8 mouse cellular contexts compared by ENCODE assay signal in genomic region chr8:83622389-83622989, GRCm38 (mm10). TPM values are rescaled to one million over a fixed set of nuclear protein-coding genes. Genes with fewer than 3 reads are reported as not detected.
DNase-seq lines count a peak whose midpoint lies in the region; ATAC-seq and TF ChIP-seq lines count a peak whose summit lies in the region.

No protein-coding gene starts in this region.

- H3K36me3 ChIP-seq in forebrain, embryonic 13.5 days (ENCODE audit: poor library complexity, severe bottlenecking): no peaks in the 10 kb centered on the region
- no peaks in the 10 kb centered on the region for H3K36me3 ChIP-seq in liver, postnatal 0 days (replicated peaks; ENCODE audit: insufficient read depth, low read length)
- H3K36me3 ChIP-seq in neural tube, embryonic 14.5 days (ENCODE audit: control insufficient read depth, insufficient read depth, low read length): no peaks in the 10 kb centered on the region
- H3K36me3 ChIP-seq in testis, adult 2 months (ENCODE audit: control insufficient read depth, insufficient read depth, low read length): no peaks in the 10 kb centered on the region

- TF ChIP-seq CTCF in liver, postnatal 0 days (IDR thresholded peaks at IDR 0.05; ENCODE audit: low read depth): peak; percentile 97
- peak; percentile 90 for TF ChIP-seq CTCF in testis, adult 2 months (IDR thresholded peaks at IDR 0.05; ENCODE audit: control insufficient read depth, insufficient read depth, insufficient replicate concordance, low read depth, low read length)

- no peak for TF ChIP-seq POLR2A in testis, adult 2 months (IDR thresholded peaks at IDR 0.05; ENCODE audit: control insufficient read depth, low read depth, low read length)

- H3K9ac ChIP-seq in forebrain, embryonic 13.5 days: peak overlapping the region; percentile 63
- peak overlapping the region; percentile 31 for H3K9ac ChIP-seq in liver, postnatal 0 days (replicated peaks)
- no peak overlapping the region; the same call in 1 of the 2 replicates for H3K9ac ChIP-seq in neural tube, embryonic 14.5 days (replicated peaks; ENCODE audit: low read depth, low read length)

- no peak overlapping the region for H3K27ac ChIP-seq in forebrain, embryonic 13.5 days
- no peak overlapping the region for H3K27ac ChIP-seq in liver, postnatal 0 days (ENCODE audit: low read depth)
- H3K27ac ChIP-seq in neural tube, embryonic 14.5 days (ENCODE audit: low read depth, low read length): peak overlapping the region; percentile 30; the same call in 1 of the 2 replicates
- H3K27ac ChIP-seq in testis, adult 2 months (ENCODE audit: control insufficient read depth, insufficient read depth, low read depth, low read length): no peak overlapping the region

- peak overlapping the region; percentile 71 for H3K4me2 ChIP-seq in forebrain, embryonic 13.5 days
- peak overlapping the region; percentile 68 for H3K4me2 ChIP-seq in liver, postnatal 0 days (ENCODE audit: low read depth, low read length)
- peak overlapping the region; percentile 59 for H3K4me2 ChIP-seq in neural tube, embryonic 14.5 days (ENCODE audit: low read depth, low read length)

- intact Hi-C loops in heart, postnatal 10 days (cut with DNase I): loop anchor here (5.0 kb wide), 1 partner anchor 55 kb away; the partner anchor contains the start of gene Ndufb7

- 10% methylated on average over 23 of the region's 23 CpGs for WGBS in forebrain, embryonic 13.5 days
- 7% methylated on average over 23 of the region's 23 CpGs for WGBS in large intestine, adult 2 months
- WGBS in liver, postnatal 0 days (ENCODE audit: insufficient replicate concordance): 5% methylated on average over 23 of the region's 23 CpGs
- WGBS in neural tube, embryonic 14.5 days: 11% methylated on average over 23 of the region's 23 CpGs

- no peaks in the 10 kb centered on the region for H3K27me3 ChIP-seq in forebrain, embryonic 13.5 days
- H3K27me3 ChIP-seq in liver, postnatal 0 days (ENCODE audit: insufficient read depth, low read length): no peaks in the 10 kb centered on the region
- H3K27me3 ChIP-seq in neural tube, embryonic 14.5 days (ENCODE audit: control insufficient read depth, insufficient read depth, low read length): no peaks in the 10 kb centered on the region
- no peaks in the 10 kb centered on the region for H3K27me3 ChIP-seq in testis, adult 2 months (ENCODE audit: control insufficient read depth, insufficient read depth, low read length)

- DNase-seq in ES-CJ7 (ENCODE audit: low read depth, low spot score): peak; percentile 88
- peak; percentile 85 to 92 for DNase-seq in heart, postnatal 10 days
- peak; percentile 69 for DNase-seq in large intestine, adult 2 months (ENCODE audit: low read depth, low spot score)
- peak; percentile 93 for DNase-seq in liver, postnatal 0 days

- peak overlapping the region; percentile 34 for H3K4me3 ChIP-seq in forebrain, embryonic 13.5 days
- H3K4me3 ChIP-seq in liver, postnatal 0 days (ENCODE audit: low read depth, low read length): peak overlapping the region; percentile 38
- peak overlapping the region; percentile 27 for H3K4me3 ChIP-seq in neural tube, embryonic 14.5 days (ENCODE audit: low read depth, low read length)
- H3K4me3 ChIP-seq in testis, adult 2 months (ENCODE audit: control insufficient read depth, low read depth, low read length): peak overlapping the region; percentile 73

- 0 out of 2 replicates have a peak, but pooled peaks have one; percentile 17 for TF ChIP-seq EP300 in liver, postnatal 0 days (IDR thresholded peaks at IDR 0.05; ENCODE audit: low read depth)

- no peaks in the 10 kb centered on the region for H3K4me1 ChIP-seq in forebrain, embryonic 13.5 days
- peaks cover 11% of the 10 kb centered on the region; the same call in 1 of the 2 replicates for H3K4me1 ChIP-seq in liver, postnatal 0 days (ENCODE audit: insufficient read depth)
- H3K4me1 ChIP-seq in neural tube, embryonic 14.5 days (ENCODE audit: control insufficient read depth, insufficient read depth, low read length): no peaks in the 10 kb centered on the region
- H3K4me1 ChIP-seq in testis, adult 2 months (ENCODE audit: control insufficient read depth, insufficient read depth, low read length): peaks cover 6% of the 10 kb centered on the region

- peak; percentile 96 for ATAC-seq in cerebellum, adult (ENCODE audit: insufficient number of reproducible peaks, low FRiP score, low TSS enrichment)
- peak; percentile 95 for ATAC-seq in forebrain, embryonic 13.5 days
- peak; percentile 90 for ATAC-seq in liver, postnatal 0 days
- peak; percentile 97 for ATAC-seq in neural tube, embryonic 14.5 days (ENCODE audit: low read depth)

- H3K9me3 ChIP-seq in forebrain, embryonic 13.5 days (replicated peaks): no peaks in the 10 kb centered on the region
- no peaks in the 10 kb centered on the region for H3K9me3 ChIP-seq in liver, postnatal 0 days (ENCODE audit: low read length)
- H3K9me3 ChIP-seq in neural tube, embryonic 14.5 days (ENCODE audit: control insufficient read depth, low read length): no peaks in the 10 kb centered on the region

RNA-seq across cellular contexts. Expression of gene Dnajb1, which starts 14.5 kb away (rescaled TPM):
- polyA plus RNA-seq in forebrain, embryonic 13.5 days (2015; fragmentation: Nextera tagmentation; extraction: Ambion mirVana): 59.4 and 61.9 TPM in 2 replicates
- total RNA-seq in heart, postnatal 10 days (2021): 10 to 100 TPM; 17.5 to 18.0 TPM
- 23.2 and 28.3 TPM in 2 replicates for polyA plus RNA-seq in large intestine, adult 2 months (2012; rRNA removed)
- polyA plus RNA-seq in liver, postnatal 0 days (2015; fragmentation: Nextera tagmentation; extraction: Ambion mirVana): 29.4 and 31.6 TPM in 2 replicates
- polyA plus RNA-seq in neural tube, embryonic 14.5 days (2014; fragmentation: Nextera tagmentation; extraction: Ambion mirVana): 54.3 and 55.2 TPM in 2 replicates
- 203 and 207 TPM in 2 replicates for polyA plus RNA-seq in testis, adult 2 months (2012; rRNA removed)

RNA-seq across cellular contexts. Expression of gene Tecr, which starts 14.7 kb away (rescaled TPM):
- polyA plus RNA-seq in forebrain, embryonic 13.5 days (2015; fragmentation: Nextera tagmentation; extraction: Ambion mirVana): 613 and 652 TPM in 2 replicates
- 100 to 1,000 TPM; 181 to 199 TPM for total RNA-seq in heart, postnatal 10 days (2021)
- polyA plus RNA-seq in large intestine, adult 2 months (2012; rRNA removed): 323 and 376 TPM in 2 replicates
- polyA plus RNA-seq in liver, postnatal 0 days (2015; fragmentation: Nextera tagmentation; extraction: Ambion mirVana): 252 and 258 TPM in 2 replicates
- polyA plus RNA-seq in neural tube, embryonic 14.5 days (2014; fragmentation: Nextera tagmentation; extraction: Ambion mirVana): 1,479 and 1,754 TPM in 2 replicates
- polyA plus RNA-seq in testis, adult 2 months (2012; rRNA removed): 159 and 173 TPM in 2 replicates

RNA-seq across cellular contexts. Expression of gene Gipc1, which starts 30.0 kb away (rescaled TPM):
- 190 and 196 TPM in 2 replicates for polyA plus RNA-seq in forebrain, embryonic 13.5 days (2015; fragmentation: Nextera tagmentation; extraction: Ambion mirVana)
- total RNA-seq in heart, postnatal 10 days (2021): 10 to 100 TPM; 46.1 to 48.7 TPM
- 42.0 and 46.4 TPM in 2 replicates for polyA plus RNA-seq in large intestine, adult 2 months (2012; rRNA removed)
- 44.4 and 46.1 TPM in 2 replicates for polyA plus RNA-seq in liver, postnatal 0 days (2015; fragmentation: Nextera tagmentation; extraction: Ambion mirVana)
- polyA plus RNA-seq in neural tube, embryonic 14.5 days (2014; fragmentation: Nextera tagmentation; extraction: Ambion mirVana): 90.2 and 104 TPM in 2 replicates
- 12.1 and 12.2 TPM in 2 replicates for polyA plus RNA-seq in testis, adult 2 months (2012; rRNA removed)

RNA-seq across cellular contexts. Expression of gene Ptger1, which starts 44.0 kb away (rescaled TPM):
- polyA plus RNA-seq in forebrain, embryonic 13.5 days (2015; fragmentation: Nextera tagmentation; extraction: Ambion mirVana): 0.67 and 0.78 TPM in 2 replicates
- under 1 TPM; 0.20 to 0.53 TPM for total RNA-seq in heart, postnatal 10 days (2021)
- polyA plus RNA-seq in large intestine, adult 2 months (2012; rRNA removed): 2.5 and 3.1 TPM in 2 replicates
- 0.12 and 0.16 TPM in 2 replicates for polyA plus RNA-seq in liver, postnatal 0 days (2015; fragmentation: Nextera tagmentation; extraction: Ambion mirVana)
- 0.71 and 1.4 TPM in 2 replicates for polyA plus RNA-seq in neural tube, embryonic 14.5 days (2014; fragmentation: Nextera tagmentation; extraction: Ambion mirVana)
- polyA plus RNA-seq in testis, adult 2 months (2012; rRNA removed): 0.51 and 0.59 TPM in 2 replicates

RNA-seq across cellular contexts. Expression of gene Ndufb7, which starts 56.0 kb away (rescaled TPM):
- polyA plus RNA-seq in forebrain, embryonic 13.5 days (2015; fragmentation: Nextera tagmentation; extraction: Ambion mirVana): 393 and 412 TPM in 2 replicates
- total RNA-seq in heart, postnatal 10 days (2021): 100 to 1,000 TPM; 597 to 620 TPM
- polyA plus RNA-seq in large intestine, adult 2 months (2012; rRNA removed): 479 and 502 TPM in 2 replicates
- polyA plus RNA-seq in liver, postnatal 0 days (2015; fragmentation: Nextera tagmentation; extraction: Ambion mirVana): 298 and 304 TPM in 2 replicates
- 348 and 353 TPM in 2 replicates for polyA plus RNA-seq in neural tube, embryonic 14.5 days (2014; fragmentation: Nextera tagmentation; extraction: Ambion mirVana)
- polyA plus RNA-seq in testis, adult 2 months (2012; rRNA removed): 231 and 259 TPM in 2 replicates
